Mouse (Mus musculus) left cerebral cortex, postnatal 4 days (tissue): ENCODE measurements around the gene Creb3l1. TPM values are rescaled to one million over a fixed set of nuclear protein-coding genes. Genes with fewer than 3 reads are reported as not detected.

Source experiments
- DNase-seq: peaks from one replicate; pipeline ENCODE4 v3.0.0-alpha.2; 2022
- intact Hi-C: fragments of 180-260 bp; cut with DNase I; formaldehyde crosslinking; loops from one replicate; pipeline ENCODE4 v1.15.1; 2025
- total RNA-seq, 2 experiments: library from RNA; stranded (reverse); gene quantifications; 2 replicates each; pipeline ENCODE4 v1.2.3; 2021

Gene Creb3l1
- total RNA-seq, 2 experiments from 2014 or later = 10.3 to 12.4 TPM

- intact Hi-C loops = loop anchor here (2.0 kb wide), 1 partner anchor 50 kb away; no protein-coding TSS in a partner anchor
- DNase-seq = peak; percentile 81
Measured at GRCm38 (mm10) chr2:92006983-92007921, 17.1 kb downstream of the Creb3l1 start.

- intact Hi-C loops = loop anchor here (2.0 kb wide), 1 partner anchor 50 kb away; no protein-coding TSS in a partner anchor
- DNase-seq = no peak
Measured at GRCm38 (mm10) chr2:92006491-92006890, 17.8 kb downstream of the Creb3l1 start.

- DNase-seq = no peak
- intact Hi-C loops = no loop called here
Measured at GRCm38 (mm10) chr2:92004617-92005016, 19.7 kb downstream of the Creb3l1 start.

GRCm38 (mm10) chr2:91997905-91998608 is 26.2 kb downstream of the Creb3l1 start:
- intact Hi-C loops = no loop called here
- peak; percentile 57 for DNase-seq

GRCm38 (mm10) chr2:91996006-91996405 is 28.3 kb downstream of the Creb3l1 start:
- DNase-seq = no peak
- intact Hi-C loops = no loop called here

GRCm38 (mm10) chr2:91993409-91993808 is 30.9 kb downstream of the Creb3l1 start:
- intact Hi-C loops = no loop called here
- no peak for DNase-seq

GRCm38 (mm10) chr2:91989750-91990149 is 34.6 kb downstream of the Creb3l1 start:
- no peak for DNase-seq
- intact Hi-C loops = loop anchor here (5.0 kb wide), 1 partner anchor 68 kb away; no protein-coding TSS in a partner anchor

GRCm38 (mm10) chr2:91987542-91987941 is 36.8 kb downstream of the Creb3l1 start:
- intact Hi-C loops = loop anchor here (5.0 kb wide), 1 partner anchor 70 kb away; no protein-coding TSS in a partner anchor
- DNase-seq = peak; percentile 89

GRCm38 (mm10) chr2:91986071-91986470 is 38.2 kb downstream of the Creb3l1 start:
- peak; percentile 58 for DNase-seq
- intact Hi-C loops = loop anchor here (5.0 kb wide), 1 partner anchor 71 kb away; no protein-coding TSS in a partner anchor

- intact Hi-C loops = loop anchor here (5.0 kb wide), 1 partner anchor 72 kb away; no protein-coding TSS in a partner anchor
- DNase-seq = no peak
Measured at GRCm38 (mm10) chr2:91984906-91985525, 39.3 kb downstream of the Creb3l1 start.

- DNase-seq = no peak
- intact Hi-C loops = no loop called here
Measured at GRCm38 (mm10) chr2:91984439-91984838, 39.9 kb downstream of the Creb3l1 start.

- intact Hi-C loops = no loop called here
- no peak for DNase-seq
Measured at GRCm38 (mm10) chr2:91980830-91981229, 43.5 kb downstream of the Creb3l1 start.

GRCm38 (mm10) chr2:91980245-91980644 is 44.1 kb downstream of the Creb3l1 start:
- DNase-seq = no peak
- intact Hi-C loops = no loop called here

- intact Hi-C loops = no loop called here
- DNase-seq = no peak
Measured at GRCm38 (mm10) chr2:91978547-91978946, 45.8 kb downstream of the Creb3l1 start.

GRCm38 (mm10) chr2:91977960-91978359 is 46.3 kb downstream of the Creb3l1 start:
- intact Hi-C loops = no loop called here

GRCm38 (mm10) chr2:91975581-91976541 is 48.4 kb downstream of the Creb3l1 start, which contains the start of gene Dgkz:
Gene Dgkz, minus strand, starts transcription at chr2:91975864.
- no peak for DNase-seq

More at GRCm38 (mm10) chr2:91977960-91978359, 46.3 kb downstream of the Creb3l1 start:
- no peak for DNase-seq

GRCm38 (mm10) chr2:91973416-91974135 is 50.7 kb downstream of the Creb3l1 start:
- no peak for DNase-seq
- intact Hi-C loops = no loop called here

More at GRCm38 (mm10) chr2:91975581-91976541, 48.4 kb downstream of the Creb3l1 start, which contains the start of gene Dgkz:
- intact Hi-C loops = no loop called here

- no peak for DNase-seq
- intact Hi-C loops = no loop called here
Measured at GRCm38 (mm10) chr2:91972121-91972566, 52.2 kb downstream of the Creb3l1 start.
